Mouse (Mus musculus) G1E (cell line): Measurements from ENCODE around the gene Zfp609.

ENCODE experiments used
- CTCF ChIP-seq: IDR thresholded peaks from 2 replicates; pipeline ENCODE4 v1.5.1; 2012; ENCODE audit warnings: low read depth, low read length, inconsistent platforms, mixed read lengths
- GATA1 ChIP-seq: IDR thresholded peaks from 2 replicates; pipeline ENCODE4 v1.6.1; 2012; ENCODE audit warnings: borderline replicate concordance, low read length, inconsistent platforms, mixed read lengths
- POLR2AphosphoS5 ChIP-seq: IDR thresholded peaks from 2 replicates; pipeline ENCODE4 v1.6.1; 2012; ENCODE audit warnings: low read depth, low read length, inconsistent platforms; ENCODE audit not compliant: insufficient replicate concordance

GRCm38 (mm10) chr9:65822011-65822410 is 5.4 kb downstream of the Zfp609 start:
- no peak for TF ChIP-seq CTCF
- no peak for TF ChIP-seq POLR2AphosphoS5
- TF ChIP-seq GATA1: no peak
